Mouse (Mus musculus) liver, postnatal 0 days (tissue): ENCODE results near the gene Skil.
A peak's percentile ranks its signal among the peaks of the same experiment; 100 is the strongest.

Experiments used
- CTCF ChIP-seq: sonication (generic); IDR thresholded peaks from 2 replicates; pipeline ENCODE4 v1.5.1; 2016; ENCODE audit warnings: antibody characterized with exemption, low read depth
- EP300 ChIP-seq: IDR thresholded peaks from 2 replicates; pipeline ENCODE4 v1.6.1; 2016; ENCODE audit warnings: antibody characterized with exemption, low read depth, mild to moderate bottlenecking

DNA sequence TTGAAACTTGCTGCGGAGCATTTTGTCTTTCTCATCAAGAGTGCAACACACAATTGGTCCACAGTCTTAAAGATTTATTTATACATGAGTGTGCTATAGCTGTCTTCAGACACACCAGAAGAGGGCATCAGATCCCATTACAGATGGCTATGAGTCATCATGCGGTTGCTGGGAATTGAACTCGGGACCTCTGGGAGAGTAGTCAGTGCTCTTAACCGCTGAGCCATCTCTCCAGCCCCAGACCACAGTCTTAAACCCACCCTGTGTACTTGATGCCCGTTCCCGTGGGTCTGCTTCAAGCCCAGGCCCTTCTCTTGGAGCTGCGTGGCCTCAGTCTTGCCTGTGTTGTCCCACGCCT, 34.1 kb upstream of the Skil start:
- TF ChIP-seq CTCF (peak; percentile 24), EP300 (no peak)
